ENCODE assay signal across 8 mouse cellular contexts in genomic region chr13:62466424-62467334, GRCm38 (mm10). TPM values are rescaled to one million over a fixed set of nuclear protein-coding genes. Genes with fewer than 3 reads are reported as not detected.
DNase-seq lines count a peak whose midpoint lies in the region; ATAC-seq and TF ChIP-seq lines count a peak whose summit lies in the region.
"Not testable (repeated sequence)": the region's sequence is repeated elsewhere in the genome, so short reads cannot be mapped to it uniquely, and the experiment has no call there.

Gm49359 (minus strand) TSS chr13:62466832.

- peak; percentile 84 for DNase-seq in ES-E14 (ENCODE audit: low read depth, low spot score)
- peak; percentile 89 for DNase-seq in cerebellum, adult 11-12 months
- peak; percentile 79 for DNase-seq in heart, postnatal 25 days (ENCODE audit: low spot score)
- peak; percentile 79 to 96 for DNase-seq in layer of hippocampus, adult 18-20 months (ENCODE audit: low spot score in 2 of 2)
- DNase-seq in lung, adult 2 months: peak; percentile 84
- peak; percentile 66 to 85 for DNase-seq in thymus, adult 18-20 months

- H3K9ac ChIP-seq in ES-E14 (ENCODE audit: insufficient read depth, low read depth, low read length, poor library complexity, severe bottlenecking): peak within 1 kb of the TSS; percentile 92
- peak within 1 kb of the TSS; percentile 78 for H3K9ac ChIP-seq in forebrain, embryonic 15.5 days (replicated peaks)

- not testable (repeated sequence) for H3K36me3 ChIP-seq in ES-E14 (ENCODE audit: control insufficient read depth, insufficient read depth, low read length, poor library complexity, severe bottlenecking)
- H3K36me3 ChIP-seq in forebrain, embryonic 15.5 days: peaks cover 13% of the 10 kb centered on the region

- ATAC-seq in forebrain, embryonic 15.5 days (replicated peaks): peak; percentile 100
- peak; percentile 100 for ATAC-seq in neutrophil, adult 5-6 weeks (ENCODE audit: extremely low read depth, insufficient number of reproducible peaks, low FRiP score, poor library complexity, severe bottlenecking)

- TF ChIP-seq CTCF in lung, adult 2 months (IDR thresholded peaks at IDR 0.05; ENCODE audit: insufficient read depth, low read length): not testable (repeated sequence)

- 2% methylated on average over 28 of the region's 28 CpGs for WGBS in forebrain, embryonic 15.5 days
- 1% methylated on average over 28 of the region's 28 CpGs for WGBS in lung, adult 2 months

- peak; percentile 51; the same call in 1 of the 2 replicates for TF ChIP-seq POLR2A in lung, adult 2 months (IDR thresholded peaks at IDR 0.05; ENCODE audit: borderline replicate concordance, extremely low read depth, low read depth, low read length)

- intact Hi-C loops in heart, postnatal 25 days (cut with DNase I): loop anchor here (10.0 kb wide), 2 partner anchors 158 to 888 kb away; partner anchors contain the start of gene 6720489N17Rik

- not testable (repeated sequence) for H3K27me3 ChIP-seq in forebrain, embryonic 15.5 days

- in situ Hi-C loops in ES-E14 (cut with MboI; ENCODE audit: low sequenced_read_pairs in 2 of 2, unreplicated experiment in 2 of 2): loop anchor here in 1 of 2 experiments (25.0 kb wide), 1 partner anchor 396 kb away; the partner anchor contains the start of gene Fbp2

- peak within 1 kb of the TSS; percentile 91 to 93 for H3K4me3 ChIP-seq in ES-E14 (ENCODE audit: insufficient read depth in 1 of 2, low read depth in 1 of 2, low read length in 2 of 2, poor library complexity in 1 of 2, severe bottlenecking in 1 of 2)
- peak within 1 kb of the TSS; percentile 65 for H3K4me3 ChIP-seq in forebrain, embryonic 15.5 days
- H3K4me3 ChIP-seq in lung, adult 2 months (replicated peaks; ENCODE audit: extremely low read depth, low read depth, low read length): peak within 1 kb of the TSS; percentile 97

- not testable (repeated sequence) for H3K4me1 ChIP-seq in ES-E14 (ENCODE audit: control insufficient read depth in 2 of 2, insufficient read depth in 2 of 2, low read length in 2 of 2, poor library complexity in 1 of 2); forebrain, embryonic 15.5 days; lung, adult 2 months (ENCODE audit: control insufficient read depth, insufficient read depth, low read length)

- peak within 1 kb of the TSS; percentile 79; the same call in 1 of the 2 replicates for H3K27ac ChIP-seq in ES-E14 (ENCODE audit: insufficient read depth, low read depth, low read length, poor library complexity, severe bottlenecking)
- peak within 1 kb of the TSS; percentile 81 for H3K27ac ChIP-seq in forebrain, embryonic 15.5 days (replicated peaks)

- H3K9me3 ChIP-seq in ES-E14 (ENCODE audit: control insufficient read depth, insufficient read depth, low read depth, low read length); forebrain, embryonic 15.5 days: not testable (repeated sequence)

- H3K4me2 ChIP-seq in forebrain, embryonic 15.5 days (replicated peaks): peak within 1 kb of the TSS; percentile 38

TF ChIP-seq in ES-E14, 5 proteins besides CTCF, POLR2A, EP300 and RAD21:
- peak; percentile 75; the same call in 1 of the 2 replicates for TF ChIP-seq CHD2 (IDR thresholded peaks at IDR 0.05; ENCODE audit: low read depth, low read length)

RNA-seq across cellular contexts. Expression of gene Gm49359, which starts in this region (rescaled TPM):
- 9.9 and 13.3 TPM in 2 replicates for total RNA-seq in ES-E14 (2012; rRNA removed)
- polyA plus RNA-seq in forebrain, embryonic 15.5 days (2015; fragmentation: Nextera tagmentation; extraction: Ambion mirVana): 16.3 and 18.1 TPM in 2 replicates
- 1 to 10 TPM; 5.1 to 7.5 TPM for total RNA-seq in heart, postnatal 25 days (2021)
- 10 to 100 TPM; 11.9 to 13.2 TPM for total RNA-seq in layer of hippocampus, adult 18-20 months (2021)
- 0.60 and 1.3 TPM in 2 replicates for polyA plus RNA-seq in lung, adult 2 months (2012; rRNA removed)
- total RNA-seq in neutrophil, adult 5-6 weeks (2017): 18.3 and 22.7 TPM in 2 replicates

Comparison
In these comparisons a context has a peak if more than half of its experiments do, and no peak if none do; other contexts are left out.
1. Peak in every context shown above with its lines: DNase-seq, ATAC-seq, H3K4me3 ChIP-seq and H3K27ac ChIP-seq.